Mouse (Mus musculus): ENCODE measurements around the gene Myh2.

Myh2 gene

DNA sequence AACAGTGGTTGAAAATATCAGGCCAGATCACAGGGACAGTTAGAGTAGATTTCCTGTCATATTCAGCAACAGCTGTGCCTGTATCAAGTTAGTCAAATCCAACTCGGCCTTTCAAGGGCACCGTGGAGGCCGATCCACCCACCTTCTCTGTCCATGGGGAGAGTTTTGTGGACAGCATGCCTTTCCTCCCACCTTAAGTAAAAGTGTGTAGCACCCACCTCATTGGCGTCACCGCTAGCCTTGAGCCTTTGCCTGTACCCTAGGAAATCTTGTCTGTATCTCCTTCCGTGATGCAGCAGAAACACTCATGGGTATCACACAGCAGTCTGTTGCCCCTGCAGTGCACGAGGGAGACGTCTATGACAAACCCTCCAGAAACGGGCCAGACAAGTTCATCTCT, 66.0 kb downstream of the Myh2 start:
- intact Hi-C loops (cut with DNase I) = no loop called here

DNA sequence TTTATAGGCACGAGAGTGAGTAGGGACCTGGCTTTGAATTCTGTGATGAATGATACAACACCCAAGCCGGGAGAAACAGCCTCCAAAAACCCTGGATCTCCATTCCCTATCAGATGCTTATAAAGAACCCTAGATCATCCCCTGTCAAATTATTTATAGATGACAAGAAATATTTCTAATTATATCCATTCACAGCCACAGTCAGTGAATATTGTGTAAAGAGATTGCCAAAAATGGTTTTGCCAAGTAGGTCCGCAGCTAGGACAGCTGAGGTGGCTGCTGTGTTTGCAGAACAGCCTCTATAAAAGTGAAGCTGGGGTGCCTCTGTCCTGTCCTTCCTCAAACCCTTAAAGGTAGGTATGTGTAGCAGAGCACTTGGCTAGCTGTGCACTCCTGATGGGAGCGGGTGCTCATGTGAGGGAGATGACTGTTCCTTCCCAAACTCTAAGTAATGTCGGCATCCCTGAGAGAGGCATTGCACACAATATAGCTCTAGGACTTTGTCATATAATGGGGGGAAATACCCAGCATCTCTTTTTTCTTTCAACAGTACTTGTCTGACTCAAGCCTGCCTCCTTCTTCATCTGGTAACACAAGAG, 66.8 kb downstream of the Myh2 start, which contains the start of gene Myh4:
TSS of gene Myh4 (plus strand) at position 549 of the 599 bp plus-strand sequence.
- intact Hi-C loops (cut with DNase I) = no loop called here

DNA sequence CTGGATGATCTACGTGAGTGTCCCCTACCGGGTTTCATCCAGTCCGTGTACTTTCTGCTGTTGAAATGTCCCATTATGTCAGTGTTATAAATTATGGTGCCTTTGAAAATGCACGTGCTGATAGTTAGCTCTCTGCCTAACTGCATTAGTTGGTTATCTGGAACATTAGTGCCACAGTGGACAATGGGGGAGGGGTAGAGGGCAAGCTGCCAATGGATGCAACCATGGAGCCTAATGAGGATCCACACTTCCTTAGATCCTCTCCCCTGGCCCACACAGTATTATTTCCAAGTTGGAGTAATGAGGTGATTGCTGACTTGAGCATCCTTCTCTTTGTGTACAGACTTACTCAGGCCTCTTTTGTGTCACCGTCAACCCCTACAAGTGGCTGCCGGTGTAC, 70.2 kb downstream of the Myh2 start:
- intact Hi-C loops (cut with DNase I) = no loop called here
